Mouse (Mus musculus): ENCODE measurements at regions not wholly inside any gene's neighbourhood (a gene's known extent, or its start where the extent isn't known, plus 50 kb on each side); places are given as distances from the start of the nearest gene placed in this dataset.
A peak's percentile ranks its signal among the peaks of the same experiment; 100 is the strongest.

DNA sequence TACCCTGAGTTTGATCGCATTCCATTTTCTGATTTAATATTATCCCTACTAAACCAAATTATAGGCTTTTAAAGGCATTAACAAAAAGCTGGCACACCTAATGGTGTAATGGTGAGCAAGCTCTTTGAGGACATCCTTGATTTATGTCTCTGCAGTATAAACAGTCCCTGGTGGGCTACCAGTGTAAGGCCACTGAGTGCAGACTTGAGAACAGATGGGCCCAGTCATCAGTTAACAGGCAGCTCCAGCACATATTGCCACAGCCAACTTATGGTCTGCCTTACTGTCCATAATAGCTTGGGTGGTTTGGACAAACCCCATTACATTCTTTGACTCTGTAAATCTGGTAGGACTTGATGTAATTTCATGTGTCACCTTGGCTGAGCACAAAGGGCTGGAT is 144.4 kb upstream of the Fndc3a start:
- ATAC-seq (replicated peaks; ENCODE audit: poor library complexity): no peak

DNA sequence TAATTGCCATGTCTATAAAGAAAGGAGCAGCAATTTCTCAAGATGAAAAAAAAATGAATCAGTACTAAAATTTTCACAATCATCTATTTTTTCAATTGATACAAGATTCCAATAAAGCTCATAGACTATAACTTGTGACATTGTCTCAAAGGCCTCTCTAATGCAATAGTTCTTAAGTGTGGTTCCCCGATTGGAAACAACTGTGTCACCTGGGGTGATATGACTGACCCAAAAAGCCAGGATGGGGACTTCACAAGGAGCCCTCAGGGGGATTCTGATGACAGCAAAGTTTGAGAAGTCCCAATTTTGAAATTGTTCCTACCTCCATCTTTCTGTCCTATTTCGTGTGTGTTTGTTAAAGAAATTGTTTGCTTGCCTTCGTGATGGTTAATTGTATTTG is 143.3 kb upstream of the Fndc3a start:
- no peak for ATAC-seq (replicated peaks; ENCODE audit: poor library complexity)

DNA sequence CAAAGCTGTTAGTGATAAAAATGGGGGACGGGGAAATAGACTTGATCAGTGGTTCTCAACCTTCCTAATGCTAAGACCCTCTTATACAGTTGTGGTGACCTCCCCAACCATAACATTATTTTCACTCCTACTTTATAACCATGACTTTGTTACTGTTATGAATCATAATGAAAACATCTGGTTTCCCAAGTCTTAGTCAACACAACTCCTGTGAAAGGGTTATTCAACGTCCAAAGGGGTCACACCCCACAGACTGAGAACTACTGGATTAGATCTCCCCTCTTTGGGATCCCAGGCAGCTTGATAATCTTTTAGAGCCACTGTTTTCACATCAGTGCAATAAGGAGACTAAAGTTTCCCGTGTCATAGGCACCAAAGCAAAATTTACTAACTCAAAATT is 141.1 kb upstream of the Fndc3a start:
- no peak for ATAC-seq (replicated peaks; ENCODE audit: poor library complexity)

DNA sequence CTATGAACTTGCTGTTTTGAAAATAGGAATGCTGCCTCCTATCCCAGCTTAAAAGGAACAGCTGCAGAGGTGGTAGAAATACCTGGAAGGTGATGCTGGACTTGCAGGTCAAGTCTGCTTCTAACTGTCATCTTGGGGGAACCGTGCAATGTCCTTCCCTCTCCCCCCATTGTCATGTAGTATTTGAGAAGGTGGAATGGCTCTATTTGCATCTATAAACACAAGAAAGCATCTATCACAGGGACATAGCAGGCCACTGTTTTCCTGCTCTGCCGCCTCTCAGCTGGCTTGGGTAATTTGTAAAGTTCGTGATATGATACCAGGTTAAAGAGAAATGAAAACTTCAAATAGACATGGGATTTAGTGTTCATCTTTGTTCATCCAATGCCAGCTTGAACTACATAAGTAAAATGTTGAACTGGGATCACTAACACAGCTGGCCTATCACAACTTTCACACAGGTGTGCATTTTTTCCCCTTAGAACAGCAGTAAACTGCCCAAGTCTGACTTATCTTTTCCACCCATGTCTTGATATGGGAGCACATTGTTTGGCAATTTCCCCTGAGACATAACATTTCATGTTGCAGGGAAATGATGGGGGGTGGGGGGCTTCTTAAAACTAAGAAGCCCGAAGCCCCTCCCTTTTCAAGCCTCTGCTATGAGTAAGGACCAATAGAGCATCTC is 138.6 kb upstream of the Fndc3a start:
- no peak for ATAC-seq (replicated peaks; ENCODE audit: poor library complexity)

DNA sequence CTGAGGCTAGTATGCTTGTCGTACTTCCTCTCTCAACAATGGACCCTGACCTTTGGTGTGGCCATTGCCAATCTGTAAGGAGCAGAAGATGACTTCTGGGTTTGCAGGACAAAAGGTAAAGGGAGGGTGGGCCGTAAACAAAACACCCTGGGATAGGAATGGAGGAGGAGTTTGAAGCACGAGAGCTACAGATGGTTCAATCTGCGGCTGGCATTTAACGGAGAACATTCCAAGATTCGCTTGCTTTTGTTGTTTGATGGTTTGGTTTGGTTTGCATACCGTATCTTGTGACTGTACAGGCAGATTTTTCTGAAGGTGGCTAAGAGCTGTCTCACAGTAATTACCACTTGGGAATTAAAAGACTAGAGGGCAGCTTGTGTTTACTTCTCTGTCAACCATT is 137.7 kb upstream of the Fndc3a start:
- ATAC-seq (replicated peaks; ENCODE audit: poor library complexity): no peak

DNA sequence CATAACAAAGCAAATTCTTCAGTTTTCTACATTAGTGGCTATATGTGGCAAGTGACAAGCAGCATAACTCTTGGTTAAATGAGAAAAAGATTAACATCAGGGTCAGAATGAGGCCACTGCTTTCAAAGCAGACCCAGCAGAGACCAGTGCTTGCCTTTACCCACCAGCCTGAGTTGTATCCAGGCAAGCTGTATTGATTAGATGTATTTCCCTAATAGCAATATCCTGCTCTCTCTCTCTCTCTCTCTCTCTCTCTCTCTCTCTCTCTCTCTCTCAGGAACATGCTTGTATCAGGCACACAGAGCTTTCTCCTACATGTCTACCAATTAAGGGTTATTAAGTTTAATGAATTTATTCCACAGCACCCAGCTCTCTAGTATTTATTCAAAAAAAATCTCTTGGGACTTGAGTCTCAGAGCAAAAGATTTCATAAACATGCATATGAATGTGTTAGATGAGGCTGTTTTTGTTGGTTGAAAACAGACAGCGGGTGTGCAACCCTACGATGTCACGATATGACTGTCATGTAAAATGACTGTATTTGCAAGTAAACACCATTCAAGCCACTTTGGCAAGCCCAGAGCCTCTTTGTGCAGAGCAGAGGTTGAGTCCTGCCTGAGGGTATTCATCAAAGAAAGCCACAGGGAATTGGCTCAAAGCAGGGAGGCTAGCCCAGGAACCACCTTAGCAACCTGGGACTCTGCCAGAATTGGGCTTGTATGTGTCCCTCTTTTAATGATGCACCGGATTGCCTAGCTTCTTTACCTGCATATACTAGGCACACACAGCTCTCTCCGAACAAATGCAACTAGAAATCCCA is 136.0 kb upstream of the Fndc3a start:
- no peak for ATAC-seq (replicated peaks; ENCODE audit: poor library complexity)

DNA sequence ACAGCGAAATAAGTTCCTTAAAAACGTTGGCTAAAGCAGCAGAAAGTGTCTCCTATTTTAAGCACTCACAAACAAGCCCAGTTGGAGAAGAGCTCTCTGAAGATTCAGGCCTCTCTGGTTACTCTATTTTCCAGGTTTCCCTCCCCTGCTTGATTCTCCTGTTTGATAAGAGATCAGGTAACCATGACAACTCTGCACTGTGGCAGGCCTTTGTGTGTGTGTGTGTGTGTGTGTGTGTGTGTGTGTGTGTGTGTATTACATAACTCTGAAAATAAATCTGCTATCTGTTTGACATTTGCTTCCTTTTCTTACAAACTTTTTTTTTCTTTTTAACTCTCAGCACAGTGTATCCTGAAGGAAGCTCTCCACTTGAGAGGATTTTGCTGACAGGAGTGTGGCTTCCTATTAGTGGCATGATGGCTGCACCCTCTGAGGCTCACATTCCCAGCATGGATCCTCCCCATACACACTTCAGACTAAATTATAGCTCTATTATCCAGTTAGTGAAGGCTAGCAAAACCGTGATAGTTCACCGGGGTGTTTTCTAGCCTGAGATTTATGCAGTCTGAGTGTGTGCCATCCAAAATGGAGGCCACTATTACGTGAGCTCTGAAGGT is 135.1 kb upstream of the Fndc3a start:
- ATAC-seq (replicated peaks; ENCODE audit: poor library complexity): peak; percentile 29

DNA sequence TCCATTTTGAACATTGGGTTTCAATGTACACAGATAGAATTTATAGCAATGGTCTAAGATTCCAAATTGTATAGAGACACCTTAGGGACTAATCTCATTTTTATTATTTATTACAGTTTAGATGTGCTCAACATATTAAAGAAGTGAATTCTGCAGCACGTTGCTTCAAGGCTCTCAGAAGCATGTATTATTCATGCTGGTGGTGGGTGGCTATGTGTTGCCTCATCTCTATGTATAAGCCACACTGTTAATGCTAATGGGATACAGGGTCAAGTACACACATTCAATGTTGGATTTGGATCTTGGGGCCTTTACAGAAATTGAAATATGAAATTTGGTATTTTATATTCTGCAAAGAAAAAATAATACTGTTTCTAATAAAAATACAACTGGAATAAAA is 131.9 kb upstream of the Fndc3a start:
- no peak for ATAC-seq (replicated peaks; ENCODE audit: poor library complexity)

DNA sequence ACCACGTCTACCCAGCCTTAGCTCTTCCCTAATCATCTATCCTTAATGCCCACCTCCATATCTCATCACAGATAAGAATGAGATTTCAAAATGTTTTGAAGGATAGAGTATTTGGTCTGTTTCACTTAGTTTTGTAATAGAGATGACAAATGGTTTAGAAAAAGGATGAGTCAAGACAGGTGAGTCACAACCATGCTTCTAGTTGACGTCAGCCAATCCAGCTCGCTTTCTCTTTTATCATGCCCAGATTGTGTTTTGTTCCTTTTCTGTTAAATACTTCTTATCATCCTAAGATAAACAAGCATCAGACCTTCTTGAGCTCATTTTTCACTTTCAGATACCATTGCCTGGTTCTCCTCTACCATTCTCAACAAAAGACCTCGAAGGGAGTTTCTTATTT is 125.4 kb upstream of the Fndc3a start:
- ATAC-seq (replicated peaks; ENCODE audit: poor library complexity): no peak

DNA sequence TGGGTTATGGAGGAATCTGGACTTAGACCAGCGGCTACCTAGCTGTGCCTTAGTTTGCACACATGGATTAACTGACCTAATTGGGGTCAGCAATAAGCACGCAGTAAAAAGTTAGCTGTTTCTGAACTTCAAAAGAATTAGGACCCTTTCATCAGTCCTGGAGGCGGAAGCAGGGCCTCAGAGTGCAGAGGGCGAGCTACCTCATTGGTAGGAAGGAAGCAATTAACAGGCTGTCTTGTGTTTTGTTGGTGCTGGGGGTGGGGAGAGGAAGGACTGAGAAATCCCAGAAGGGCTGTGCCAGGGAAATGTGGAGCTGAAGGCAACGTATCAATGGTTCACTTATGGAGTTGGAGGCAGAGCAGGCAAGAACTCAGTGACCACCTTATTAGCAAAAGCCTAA is 119.5 kb upstream of the Fndc3a start:
- ATAC-seq (replicated peaks; ENCODE audit: poor library complexity): peak; percentile 46

DNA sequence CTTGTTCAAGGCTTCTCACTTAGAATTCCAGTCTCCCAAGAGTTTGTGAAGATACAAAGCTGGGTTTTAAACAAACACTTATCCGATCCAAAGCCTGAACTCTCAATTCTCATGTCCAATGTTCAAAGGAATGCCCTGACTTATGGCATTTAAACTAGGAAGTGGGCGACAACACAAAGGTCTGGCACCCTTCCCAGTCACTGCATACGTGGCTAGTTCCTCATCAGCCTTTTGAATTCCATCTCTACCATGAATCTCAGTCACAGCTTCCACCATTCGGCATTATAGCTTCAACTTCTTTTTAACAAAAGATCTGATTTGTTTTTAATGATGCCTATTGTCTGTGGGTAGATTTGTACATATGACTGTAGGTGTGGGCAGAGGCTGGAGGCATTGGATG is 115.7 kb upstream of the Fndc3a start:
- peak; percentile 61 for ATAC-seq (replicated peaks; ENCODE audit: poor library complexity)

DNA sequence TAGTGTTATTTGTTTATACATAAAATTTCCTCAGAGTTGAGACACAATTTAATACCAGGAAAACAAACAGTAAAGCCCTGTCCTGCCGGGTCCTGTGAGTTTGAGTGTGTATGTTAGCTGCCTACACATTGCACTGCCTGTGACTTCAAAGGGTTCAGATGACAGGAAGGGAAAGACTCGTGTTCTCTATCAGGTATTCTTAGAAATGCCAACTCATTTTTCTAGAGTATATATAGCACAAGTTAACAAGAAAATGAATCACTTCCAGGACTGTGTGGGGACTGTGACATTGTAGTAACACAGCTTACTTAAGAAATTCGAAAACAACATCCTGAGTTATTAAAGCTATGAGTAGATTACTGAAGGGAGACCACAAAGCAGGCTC is 112.4 kb upstream of the Fndc3a start:
- ATAC-seq (replicated peaks; ENCODE audit: poor library complexity): no peak

DNA sequence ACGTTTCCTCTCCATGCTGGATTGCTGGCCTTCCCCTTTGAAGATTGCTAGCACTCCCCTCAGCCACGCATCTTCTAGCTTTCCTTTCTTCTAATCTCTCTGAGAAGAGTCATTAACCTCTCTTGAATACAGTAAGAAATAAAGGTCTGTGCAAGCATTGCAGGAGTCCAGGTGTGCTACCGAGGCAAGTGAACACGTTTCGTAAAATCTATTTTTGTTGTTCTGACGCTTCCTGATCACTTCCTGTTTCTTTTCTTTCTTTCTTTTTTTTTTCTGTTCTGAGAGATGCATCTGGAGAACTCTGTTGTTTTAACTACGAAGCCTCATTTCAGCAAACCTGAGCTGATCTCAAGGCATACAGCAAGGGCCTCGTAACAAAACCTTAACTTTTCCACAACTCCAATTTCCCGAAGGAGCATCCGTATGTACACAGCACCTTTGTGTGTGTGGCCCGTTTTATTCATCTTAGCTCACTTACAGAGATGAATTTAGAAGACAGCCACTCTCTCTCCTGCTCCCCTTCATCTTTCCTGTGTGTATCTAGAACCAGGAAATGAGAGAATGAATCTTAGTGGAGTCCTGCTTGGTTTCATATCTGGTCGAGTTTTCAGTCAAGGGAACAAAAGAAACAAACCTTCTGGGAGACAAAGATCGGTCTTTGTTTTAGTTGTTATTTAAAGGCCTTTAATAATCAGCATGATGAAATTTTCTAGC is 111.9 kb upstream of the Fndc3a start:
- ATAC-seq (replicated peaks; ENCODE audit: poor library complexity): no peak

DNA sequence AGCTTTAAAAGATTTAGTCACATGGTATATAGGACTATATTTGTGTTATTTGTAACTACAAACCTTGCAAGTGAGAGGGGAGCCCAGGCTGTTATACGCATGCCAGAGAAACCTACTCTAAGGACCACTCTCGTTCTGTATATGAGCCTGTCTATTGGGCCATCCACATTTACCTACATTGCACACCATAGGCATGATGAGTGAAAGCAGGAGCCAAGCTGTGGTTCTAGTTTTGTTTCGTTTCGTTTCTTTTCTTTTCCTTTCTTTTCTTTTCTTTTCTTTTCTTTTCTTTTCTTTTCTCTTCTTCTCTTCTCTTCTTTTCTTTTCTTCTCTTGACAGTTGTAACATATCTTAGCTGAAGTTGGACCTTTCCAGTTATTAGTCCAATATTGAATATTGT is 109.2 kb upstream of the Fndc3a start:
- ATAC-seq (replicated peaks; ENCODE audit: poor library complexity): no peak

DNA sequence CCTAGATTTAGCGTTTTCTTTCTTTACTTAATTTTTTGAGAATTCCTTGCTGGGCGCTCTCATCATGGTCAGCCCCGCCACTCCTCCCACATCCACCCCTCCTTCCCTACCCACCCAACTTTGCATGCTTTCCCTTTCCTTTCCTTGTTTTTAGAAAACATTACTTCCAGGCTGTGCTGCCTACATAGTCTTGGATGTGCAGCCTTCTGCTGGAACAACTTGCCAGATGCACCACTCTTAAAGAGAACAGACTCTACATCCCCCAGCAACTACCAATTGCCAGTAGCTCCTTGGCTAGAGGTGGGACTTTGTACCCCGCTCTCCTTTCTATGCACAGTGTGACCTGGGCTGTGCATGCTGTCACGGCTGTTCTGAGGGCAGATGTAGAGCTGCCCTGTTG is 108.0 kb upstream of the Fndc3a start:
- no peak for ATAC-seq (replicated peaks; ENCODE audit: poor library complexity)

DNA sequence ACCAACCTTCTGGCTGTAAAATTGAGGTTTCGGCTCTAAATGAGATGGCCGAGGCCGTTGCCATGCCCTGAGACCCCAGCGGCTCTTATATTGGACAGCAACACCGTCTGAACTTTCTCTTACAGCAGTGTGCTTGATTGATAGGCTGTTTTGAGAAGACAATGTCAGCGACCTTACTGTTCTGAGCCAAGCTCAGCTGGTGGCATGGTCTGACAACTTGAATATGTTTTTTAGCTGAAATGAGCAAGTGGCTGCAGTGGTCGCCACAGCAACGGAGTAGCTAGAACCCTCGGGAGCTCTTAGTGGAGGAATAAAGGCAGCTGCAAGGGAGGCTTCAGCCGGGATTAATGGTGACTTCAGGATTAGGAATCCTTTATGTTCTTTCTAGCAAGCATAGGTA is 107.0 kb upstream of the Fndc3a start:
- ATAC-seq (replicated peaks; ENCODE audit: poor library complexity): no peak

DNA sequence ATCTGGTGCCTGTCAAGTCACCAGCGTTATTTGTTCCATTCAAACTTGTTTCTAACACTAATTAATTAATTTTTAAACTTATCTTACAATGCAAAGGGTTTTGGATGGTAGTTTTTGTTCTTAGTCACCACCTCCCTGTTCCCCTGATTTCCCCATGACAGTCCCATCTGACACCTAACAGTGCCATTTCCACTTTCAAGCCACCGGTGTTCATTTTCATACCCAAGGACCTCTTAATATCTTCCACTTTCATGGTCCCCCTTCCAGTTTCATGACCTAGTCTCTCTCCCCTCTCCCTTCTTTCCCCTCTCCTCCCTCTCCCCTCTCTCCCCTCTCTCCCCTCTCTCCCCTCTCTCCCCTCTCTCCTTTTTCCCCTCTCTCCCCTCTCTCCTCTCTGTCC is 99.3 kb upstream of the Fndc3a start:
- ATAC-seq (replicated peaks; ENCODE audit: poor library complexity): no peak

DNA sequence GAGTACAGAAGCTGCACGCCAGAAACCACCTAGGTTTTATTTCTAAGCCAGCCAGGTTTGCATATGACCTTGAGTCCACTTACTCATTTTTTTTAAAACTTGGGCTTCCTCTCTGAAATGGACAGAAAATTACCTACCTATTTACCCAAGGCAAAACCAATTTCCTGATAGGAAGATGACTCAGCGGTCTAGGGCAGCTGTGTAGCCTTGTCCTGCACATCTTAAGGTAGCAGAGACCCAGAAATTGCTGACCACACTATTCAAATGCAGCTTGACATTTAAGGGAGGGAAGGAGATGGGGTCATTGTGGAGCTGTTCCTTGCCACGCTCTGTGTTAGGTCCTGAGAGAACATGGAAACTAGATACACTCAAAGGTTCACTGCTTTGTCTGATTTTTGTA is 98.1 kb upstream of the Fndc3a start:
- ATAC-seq (replicated peaks; ENCODE audit: poor library complexity): no peak

DNA sequence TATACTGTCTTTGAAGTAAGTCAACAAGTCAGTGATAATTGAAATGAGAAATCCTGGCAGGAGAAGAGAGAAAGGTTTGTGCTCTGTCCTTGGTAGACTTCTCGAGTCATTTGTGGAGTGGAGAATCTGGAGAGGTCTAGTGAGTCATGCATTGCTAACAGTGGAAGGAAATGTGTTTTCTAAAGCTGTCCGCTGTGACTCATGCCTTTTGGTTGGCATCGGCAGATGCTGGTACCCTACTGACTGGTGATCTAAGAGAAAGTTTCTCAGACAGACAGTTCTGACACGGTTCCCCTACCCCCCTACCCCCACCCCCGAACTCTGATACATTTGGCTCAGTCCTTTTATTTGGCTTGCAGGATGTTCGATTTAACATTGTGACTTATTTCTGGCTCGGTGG is 97.5 kb upstream of the Fndc3a start:
- 0 out of 2 replicates have a peak, but pooled peaks have one; percentile 11 for ATAC-seq (replicated peaks; ENCODE audit: poor library complexity)

DNA sequence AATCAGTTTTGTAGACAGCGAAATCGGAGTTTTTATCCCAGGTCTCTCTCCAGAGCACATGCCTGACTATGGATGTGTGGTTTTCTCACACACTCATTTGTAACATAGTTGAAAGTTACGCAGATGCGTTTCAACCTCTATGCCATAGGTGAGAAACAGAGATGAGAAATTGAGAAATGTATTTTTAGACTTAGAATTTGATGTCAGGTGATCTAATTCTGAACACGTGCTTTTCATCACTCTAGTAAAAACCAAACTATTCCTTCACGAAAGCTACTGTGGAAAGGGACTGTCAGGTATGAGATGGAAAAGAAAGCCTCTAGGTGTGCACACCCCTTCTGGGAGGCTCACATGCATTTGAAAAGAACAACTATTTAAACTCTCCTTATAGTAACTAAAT is 96.8 kb upstream of the Fndc3a start:
- no peak for ATAC-seq (replicated peaks; ENCODE audit: poor library complexity)

DNA sequence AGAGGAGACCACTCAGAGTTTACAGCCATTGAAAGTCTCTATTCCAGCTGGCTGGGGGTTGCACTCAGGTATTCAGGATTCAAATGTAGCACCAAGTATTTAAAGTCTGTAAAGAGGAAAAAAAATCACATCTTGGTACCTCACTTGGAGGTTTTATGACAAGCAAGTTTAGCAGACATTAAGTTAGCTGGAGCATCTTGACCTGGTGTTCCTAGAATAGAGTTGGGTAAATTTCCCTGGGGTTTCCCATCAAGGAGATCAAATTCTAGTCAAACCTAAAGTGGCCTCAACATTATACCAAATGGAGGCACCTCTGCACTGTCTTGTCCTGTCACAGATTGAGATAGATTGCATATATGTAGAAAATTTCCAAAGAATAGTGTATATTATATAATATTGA is 93.8 kb upstream of the Fndc3a start:
- no peak for ATAC-seq (replicated peaks; ENCODE audit: poor library complexity)

DNA sequence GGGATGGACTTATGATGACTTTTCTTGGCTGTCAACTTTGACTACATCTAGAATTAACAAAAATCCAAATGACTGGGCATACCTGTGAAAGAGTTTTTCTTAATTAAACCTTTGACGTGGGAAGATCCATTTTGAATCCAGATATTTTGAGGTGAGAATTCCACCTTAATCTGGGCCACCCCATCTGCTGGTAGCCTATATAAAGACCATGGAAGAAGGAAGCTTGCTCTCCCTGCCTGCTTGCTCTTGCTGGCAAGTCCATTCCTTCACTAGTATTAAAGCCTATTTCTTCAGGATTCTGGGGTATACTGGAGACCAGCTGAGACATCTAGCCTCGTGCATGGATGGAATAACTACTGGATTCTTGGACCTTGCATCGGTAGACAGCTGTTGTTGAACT is 80.9 kb upstream of the Fndc3a start:
- no peak for ATAC-seq (replicated peaks; ENCODE audit: poor library complexity)

Data from megakaryocyte progenitor cell, adult 5-6 weeks (primary cell).